Mouse (Mus musculus): ENCODE results near the gene Ppm1a. TPM values are rescaled to one million over a fixed set of nuclear protein-coding genes. Genes with fewer than 3 reads are reported as not detected.

Ppm1a gene
- polyA plus RNA-seq (2015; fragmentation: Nextera tagmentation; extraction: Ambion mirVana): 35.9 and 43.5 TPM in 2 replicates

DNA sequence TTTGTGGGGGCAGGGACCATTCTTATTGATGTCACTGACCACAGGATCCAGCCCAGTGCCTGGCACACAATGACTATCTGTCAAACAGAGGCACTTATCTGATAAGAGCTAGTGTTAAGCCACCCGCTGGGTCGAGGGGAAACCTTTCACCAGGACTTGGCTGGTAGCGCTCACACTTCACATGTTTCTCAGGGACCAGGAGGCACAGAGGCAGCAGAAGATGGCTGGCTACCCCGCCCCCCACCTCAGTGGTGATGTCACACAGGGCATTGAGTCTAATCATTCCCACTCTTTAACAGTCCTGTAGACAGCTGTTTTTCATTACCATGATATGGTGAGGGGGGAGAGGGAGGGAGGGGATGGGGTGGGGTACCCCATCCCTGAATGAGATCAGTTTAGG is at the start of gene Ppm1a:
TSS of gene Ppm1a (plus strand) at position 370 of the 400 bp plus-strand sequence.
- Histone ChIP-seq H3K4me1 (peaks cover 27% of the 10 kb centered on the region), H3K9ac (no peak within 1 kb of the TSS), H3K27ac (replicated peaks) (no peak within 1 kb of the TSS), H3K36me3 (no peaks in the 10 kb centered on the region), H3K27me3 (replicated peaks) (no peaks in the 10 kb centered on the region), H3K4me2 (no peak within 1 kb of the TSS), H3K4me3 (no peak within 1 kb of the TSS), H3K9me3 (no peaks in the 10 kb centered on the region)
- WGBS: 12% methylated on average over 4 of the region's 4 CpGs
- no peak for ATAC-seq (ENCODE audit: extremely low read depth, insufficient number of reproducible peaks, low FRiP score, low TSS enrichment)

DNA sequence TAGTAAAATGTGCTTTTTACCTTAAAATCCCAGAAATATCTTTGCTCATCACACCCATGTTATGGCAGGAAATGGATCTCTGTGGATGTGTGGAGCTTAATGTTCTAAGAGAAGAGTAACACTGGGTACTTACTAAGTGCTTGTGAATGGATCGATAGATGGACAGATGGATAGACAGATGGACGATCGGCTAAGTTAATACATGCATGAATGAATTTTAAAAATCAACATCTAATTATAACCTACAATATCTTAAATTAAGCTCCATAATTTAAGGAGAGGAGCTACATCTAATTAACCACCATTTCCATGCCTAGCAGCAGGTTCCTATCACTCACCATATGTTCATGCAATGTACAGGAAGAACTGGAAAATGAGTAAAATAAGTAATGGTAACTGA is 47.3 kb upstream of the Ppm1a start:
- no peak for ATAC-seq (ENCODE audit: extremely low read depth, insufficient number of reproducible peaks, low FRiP score, low TSS enrichment)
- H3K4me1 ChIP-seq: no peaks in the 10 kb centered on the region
- H3K27ac ChIP-seq (replicated peaks): no peak overlapping the region

DNA sequence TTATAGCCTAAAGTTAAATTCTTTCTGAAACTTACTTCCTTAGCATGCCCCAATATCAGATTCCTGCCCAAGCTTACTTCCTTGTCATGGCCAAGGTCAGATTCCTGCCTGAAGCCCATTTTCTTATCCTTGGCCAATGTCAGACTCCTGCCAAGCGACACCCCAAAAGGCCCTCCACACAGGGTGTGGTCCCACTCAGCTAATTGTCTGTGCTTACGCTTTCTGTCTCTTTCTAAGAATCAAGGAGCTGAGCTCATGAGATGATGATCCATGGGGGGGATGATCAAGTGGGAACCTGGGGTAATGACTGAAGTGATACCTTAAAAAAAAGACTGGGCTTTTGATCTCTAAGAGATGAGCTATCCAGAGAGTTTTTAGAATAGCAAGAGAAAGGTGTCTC is 42.4 kb upstream of the Ppm1a start:
- 85% methylated on average over 2 of the region's 2 CpGs for WGBS
- Histone ChIP-seq H3K36me3 (no peaks in the 10 kb centered on the region), H3K27me3 (replicated peaks) (no peaks in the 10 kb centered on the region)

More for the DNA sequence above, 47.3 kb upstream of the Ppm1a start:
- H3K27me3 ChIP-seq (replicated peaks): no peaks in the 10 kb centered on the region
- no peak overlapping the region for H3K4me2 ChIP-seq
- no peaks in the 10 kb centered on the region for H3K36me3 ChIP-seq
- H3K9me3 ChIP-seq: no peaks in the 10 kb centered on the region
- H3K4me3 ChIP-seq: no peak overlapping the region
- WGBS: 92% methylated on average over 3 of the region's 3 CpGs
- H3K9ac ChIP-seq: no peak overlapping the region

DNA sequence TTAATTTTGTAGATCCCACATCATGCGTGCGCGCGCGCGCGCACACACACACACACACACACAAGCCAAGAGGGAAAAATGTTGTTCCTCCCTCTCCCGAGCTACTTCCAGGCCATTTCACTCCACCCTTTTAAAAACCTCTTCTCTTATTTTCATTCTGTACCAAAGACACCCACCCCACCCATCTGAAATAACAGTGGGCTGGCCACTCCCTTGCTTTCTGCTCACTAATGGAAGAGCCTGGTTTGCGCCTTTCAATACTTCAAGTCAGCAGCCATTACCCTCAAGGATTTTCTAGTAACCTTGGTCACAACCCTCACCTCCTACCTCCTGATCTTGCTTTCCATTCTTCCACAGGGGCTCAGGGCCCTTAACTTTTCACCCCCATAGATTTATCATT is 41.4 kb upstream of the Ppm1a start:
- H3K4me2 ChIP-seq: no peak overlapping the region
- 92% methylated on average over 9 of the region's 9 CpGs for WGBS
- no peaks in the 10 kb centered on the region for H3K9me3 ChIP-seq
- H3K4me1 ChIP-seq: peaks cover 21% of the 10 kb centered on the region
- no peaks in the 10 kb centered on the region for H3K36me3 ChIP-seq
- no peak for ATAC-seq (ENCODE audit: extremely low read depth, insufficient number of reproducible peaks, low FRiP score, low TSS enrichment)
- no peak overlapping the region for H3K9ac ChIP-seq
- H3K4me3 ChIP-seq: no peak overlapping the region
- no peak overlapping the region for H3K27ac ChIP-seq (replicated peaks)
- H3K27me3 ChIP-seq (replicated peaks): no peaks in the 10 kb centered on the region

More for the DNA sequence above, 42.4 kb upstream of the Ppm1a start:
- no peaks in the 10 kb centered on the region for H3K9me3 ChIP-seq
- H3K4me2 ChIP-seq: no peak overlapping the region
- no peak overlapping the region for H3K27ac ChIP-seq (replicated peaks)
- ATAC-seq (ENCODE audit: extremely low read depth, insufficient number of reproducible peaks, low FRiP score, low TSS enrichment): no peak
- H3K9ac ChIP-seq: no peak overlapping the region
- H3K4me1 ChIP-seq: peaks cover 14% of the 10 kb centered on the region
- no peak overlapping the region for H3K4me3 ChIP-seq

DNA sequence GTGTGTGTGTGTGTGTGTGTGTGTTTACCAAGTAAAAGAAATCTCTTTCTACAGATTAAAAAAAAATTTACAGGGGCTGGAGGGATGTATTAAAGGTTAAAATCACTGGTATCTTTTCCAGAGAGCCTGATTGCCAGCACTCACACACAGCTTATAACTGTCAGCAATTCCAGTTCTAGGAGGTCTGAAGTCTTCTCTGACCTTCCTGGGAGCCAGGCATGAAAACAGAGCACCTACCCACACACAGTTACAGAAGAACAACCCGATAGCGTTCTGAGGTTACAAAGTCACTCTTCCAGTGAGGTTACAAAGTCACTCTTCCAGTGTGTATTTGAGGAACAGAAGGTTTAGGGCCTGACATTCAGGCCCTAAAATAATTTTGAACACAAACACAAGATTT is 38.2 kb upstream of the Ppm1a start:
- 33% methylated on average over 2 of the region's 2 CpGs for WGBS
- peak overlapping the region; percentile 37; the same call in 1 of the 2 replicates for H3K4me2 ChIP-seq
- no peaks in the 10 kb centered on the region for H3K9me3 ChIP-seq
- H3K4me3 ChIP-seq: no peak overlapping the region
- peak overlapping the region; percentile 37; the same call in 1 of the 2 replicates for H3K9ac ChIP-seq
- H3K27me3 ChIP-seq (replicated peaks): no peaks in the 10 kb centered on the region
- ATAC-seq (ENCODE audit: extremely low read depth, insufficient number of reproducible peaks, low FRiP score, low TSS enrichment): no peak
- peak overlapping the region; percentile 89 for H3K27ac ChIP-seq (replicated peaks)
- peaks cover 38% of the 10 kb centered on the region for H3K4me1 ChIP-seq
- no peaks in the 10 kb centered on the region for H3K36me3 ChIP-seq

DNA sequence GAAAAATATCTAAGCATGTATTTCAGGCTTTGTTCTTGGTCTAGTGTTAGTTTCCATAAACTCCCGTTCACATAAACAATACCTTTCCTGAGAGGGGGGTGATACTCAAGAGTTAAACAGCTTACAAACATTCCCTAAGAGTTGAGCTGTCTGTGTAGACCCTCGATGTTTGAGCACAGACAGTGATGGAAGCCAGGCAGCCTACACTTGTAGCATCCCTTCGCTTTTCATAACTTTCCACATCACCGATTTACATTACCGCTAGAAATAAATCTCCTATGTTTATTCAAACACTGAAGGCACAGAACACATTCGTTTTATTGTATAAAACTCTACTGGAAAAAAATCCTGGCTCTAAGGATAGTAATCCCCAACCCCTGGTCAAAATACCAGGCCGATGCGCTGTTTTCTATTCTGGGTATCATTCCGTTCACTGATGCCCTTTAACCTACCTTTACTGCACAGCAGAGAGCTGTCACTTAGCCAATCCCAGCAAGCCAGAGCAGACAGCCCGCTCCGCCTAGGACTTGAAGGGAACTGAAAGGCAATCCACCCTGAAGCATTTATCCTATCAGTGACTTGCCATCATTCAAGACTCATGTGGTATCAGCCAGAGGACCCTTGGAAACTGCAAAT is 37.7 kb upstream of the Ppm1a start:
- Histone ChIP-seq H3K4me2 (peak overlapping the region; percentile 37), H3K4me3 (no peak overlapping the region), H3K27me3 (replicated peaks) (no peaks in the 10 kb centered on the region), H3K36me3 (no peaks in the 10 kb centered on the region), H3K27ac (replicated peaks) (peak overlapping the region; percentile 89), H3K9me3 (no peaks in the 10 kb centered on the region), H3K9ac (peak overlapping the region; percentile 37; the same call in 1 of the 2 replicates), H3K4me1 (peaks cover 40% of the 10 kb centered on the region)
- no peak for ATAC-seq (ENCODE audit: extremely low read depth, insufficient number of reproducible peaks, low FRiP score, low TSS enrichment)
- 31% methylated on average over 11 of the region's 11 CpGs for WGBS

DNA sequence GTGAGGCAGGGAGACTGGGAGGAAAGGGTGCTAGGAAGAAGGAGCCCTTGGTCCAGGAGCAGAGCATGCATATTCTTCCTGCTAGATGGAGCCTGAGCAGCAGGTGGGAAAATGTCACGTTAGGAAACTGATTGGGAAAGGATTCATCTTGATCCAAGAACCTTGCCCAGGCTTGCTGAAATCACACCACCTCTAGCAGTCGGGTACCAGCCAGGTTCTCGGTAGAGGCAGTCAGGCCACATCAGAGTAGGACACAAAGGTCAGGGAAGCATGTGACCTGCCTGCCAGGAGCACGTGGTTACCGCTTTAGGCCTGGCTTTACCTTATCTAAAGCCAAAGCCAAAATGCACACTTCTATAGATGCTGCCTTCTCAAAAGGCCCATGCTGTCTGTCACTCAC is 35.5 kb upstream of the Ppm1a start:
- peaks cover 40% of the 10 kb centered on the region for H3K4me1 ChIP-seq
- H3K4me2 ChIP-seq: no peak overlapping the region
- WGBS: 60% methylated on average over 5 of the region's 5 CpGs
- H3K36me3 ChIP-seq: no peaks in the 10 kb centered on the region
- no peaks in the 10 kb centered on the region for H3K27me3 ChIP-seq (replicated peaks)
- H3K9me3 ChIP-seq: no peaks in the 10 kb centered on the region
- no peak for ATAC-seq (ENCODE audit: extremely low read depth, insufficient number of reproducible peaks, low FRiP score, low TSS enrichment)
- H3K9ac ChIP-seq: no peak overlapping the region
- no peak overlapping the region for H3K4me3 ChIP-seq
- no peak overlapping the region for H3K27ac ChIP-seq (replicated peaks)

DNA sequence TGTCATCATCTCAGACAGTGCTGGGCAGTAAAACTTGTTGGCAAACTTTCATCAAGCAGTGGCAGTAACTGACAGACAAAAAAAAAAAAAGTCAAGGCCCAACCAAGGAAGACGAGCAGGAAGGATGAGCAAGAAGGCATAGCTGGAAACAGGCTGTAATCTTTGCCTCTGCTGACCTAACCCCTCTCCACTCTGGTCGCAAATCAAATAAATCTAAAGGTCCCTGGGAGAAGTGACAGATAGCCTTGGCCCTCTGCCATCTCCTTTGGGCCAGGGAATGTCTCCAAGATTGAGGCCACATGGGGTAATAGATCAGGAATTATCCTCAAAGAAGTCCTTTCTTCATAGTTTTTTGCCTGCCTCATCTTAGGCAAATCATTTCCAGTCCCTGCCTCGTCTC is 33.3 kb upstream of the Ppm1a start:
- ATAC-seq (ENCODE audit: extremely low read depth, insufficient number of reproducible peaks, low FRiP score, low TSS enrichment): no peak
- Histone ChIP-seq H3K27me3 (replicated peaks) (no peaks in the 10 kb centered on the region), H3K9ac (no peak overlapping the region), H3K4me1 (peaks cover 35% of the 10 kb centered on the region), H3K36me3 (no peaks in the 10 kb centered on the region), H3K4me3 (no peak overlapping the region), H3K27ac (replicated peaks) (no peak overlapping the region), H3K9me3 (no peaks in the 10 kb centered on the region), H3K4me2 (no peak overlapping the region)
- whole genome bisulfite sequencing: 51% methylated on average over 3 of the region's 3 CpGs

DNA sequence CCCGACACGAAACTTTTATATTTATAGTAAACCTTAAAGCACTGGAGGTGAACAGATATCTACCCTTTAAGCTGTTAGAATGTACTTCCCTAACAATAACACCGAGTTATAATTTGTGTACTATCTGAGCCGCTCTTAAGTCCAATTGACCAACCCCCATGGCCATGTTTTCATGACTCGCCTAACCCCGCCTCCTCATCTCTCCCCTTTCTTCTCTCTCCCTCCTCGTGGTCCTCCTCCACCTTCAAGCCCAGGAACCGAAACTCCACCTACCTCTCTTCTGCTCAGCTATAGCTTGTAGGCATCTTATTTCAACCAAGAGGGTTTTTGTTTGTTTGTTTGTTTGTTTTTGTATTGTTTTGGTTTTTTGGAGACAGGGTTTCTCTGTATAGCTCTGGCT is 30.2 kb upstream of the Ppm1a start:
- 83% methylated on average over 8 of the region's 8 CpGs for WGBS
- Histone ChIP-seq H3K4me3 (no peak overlapping the region), H3K4me1 (peaks cover 9% of the 10 kb centered on the region; the same call in 1 of the 2 replicates), H3K27me3 (replicated peaks) (no peaks in the 10 kb centered on the region), H3K4me2 (no peak overlapping the region), H3K9ac (no peak overlapping the region), H3K9me3 (no peaks in the 10 kb centered on the region), H3K27ac (replicated peaks) (no peak overlapping the region), H3K36me3 (no peaks in the 10 kb centered on the region)
- ATAC-seq (ENCODE audit: extremely low read depth, insufficient number of reproducible peaks, low FRiP score, low TSS enrichment): no peak

DNA sequence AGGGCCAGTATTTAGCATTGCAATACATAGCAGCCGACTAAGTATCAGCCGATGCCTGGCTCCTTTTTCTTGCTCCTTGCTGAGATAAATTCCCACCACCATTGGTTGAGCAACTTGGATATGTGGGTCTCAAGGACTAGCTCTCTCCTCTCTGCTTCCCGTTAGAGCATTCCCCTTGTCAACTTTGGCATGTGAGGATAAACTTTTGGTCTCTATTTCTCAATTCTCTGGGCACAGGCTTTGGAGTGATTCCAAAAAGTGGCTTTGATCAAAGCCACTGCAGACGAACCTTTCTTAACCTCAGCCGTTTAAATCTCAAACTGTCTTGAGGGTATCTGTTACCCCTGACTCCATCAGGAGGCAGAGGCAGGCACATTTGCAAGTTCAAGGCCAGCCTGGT is 29.6 kb upstream of the Ppm1a start:
- Histone ChIP-seq H3K27ac (replicated peaks) (no peak overlapping the region), H3K9me3 (no peaks in the 10 kb centered on the region), H3K4me3 (no peak overlapping the region), H3K9ac (no peak overlapping the region), H3K27me3 (replicated peaks) (no peaks in the 10 kb centered on the region), H3K4me1 (peaks cover 8% of the 10 kb centered on the region; the same call in 1 of the 2 replicates), H3K36me3 (no peaks in the 10 kb centered on the region), H3K4me2 (no peak overlapping the region)
- 62% methylated on average over 5 of the region's 5 CpGs for WGBS
- ATAC-seq (ENCODE audit: extremely low read depth, insufficient number of reproducible peaks, low FRiP score, low TSS enrichment): no peak

DNA sequence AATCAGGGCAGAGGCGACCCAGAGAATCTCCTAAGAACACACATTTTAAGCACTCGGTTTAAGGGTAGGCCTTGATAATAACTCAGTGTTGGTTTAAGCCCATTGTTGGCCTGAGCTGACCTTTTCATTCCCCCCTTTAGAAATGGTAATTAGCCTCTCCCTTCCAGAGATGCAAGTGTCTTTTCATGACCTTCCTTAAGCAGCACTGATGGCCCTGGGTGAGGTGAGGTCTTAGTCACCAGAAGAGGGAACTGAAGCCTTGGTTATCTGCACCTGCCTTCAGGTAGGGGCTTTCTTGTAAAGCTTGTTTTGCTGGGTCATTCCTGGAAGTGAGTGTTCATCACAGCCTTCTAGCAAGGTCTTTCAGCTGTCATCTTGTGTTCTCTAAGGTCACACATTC is 23.1 kb upstream of the Ppm1a start:
- 0 out of 2 replicates have a peak, but pooled peaks cover 7% of the 10 kb centered on the region for H3K9me3 ChIP-seq
- no peak overlapping the region for H3K9ac ChIP-seq
- H3K4me2 ChIP-seq: no peak overlapping the region
- WGBS: 59% methylated on average over 2 of the region's 2 CpGs
- 0 out of 2 replicates have a peak, but pooled peaks cover 3% of the 10 kb centered on the region for H3K4me1 ChIP-seq
- no peaks in the 10 kb centered on the region for H3K27me3 ChIP-seq (replicated peaks)
- H3K4me3 ChIP-seq: no peak overlapping the region
- no peak overlapping the region for H3K27ac ChIP-seq (replicated peaks)
- no peaks in the 10 kb centered on the region for H3K36me3 ChIP-seq
- no peak for ATAC-seq (ENCODE audit: extremely low read depth, insufficient number of reproducible peaks, low FRiP score, low TSS enrichment)

DNA sequence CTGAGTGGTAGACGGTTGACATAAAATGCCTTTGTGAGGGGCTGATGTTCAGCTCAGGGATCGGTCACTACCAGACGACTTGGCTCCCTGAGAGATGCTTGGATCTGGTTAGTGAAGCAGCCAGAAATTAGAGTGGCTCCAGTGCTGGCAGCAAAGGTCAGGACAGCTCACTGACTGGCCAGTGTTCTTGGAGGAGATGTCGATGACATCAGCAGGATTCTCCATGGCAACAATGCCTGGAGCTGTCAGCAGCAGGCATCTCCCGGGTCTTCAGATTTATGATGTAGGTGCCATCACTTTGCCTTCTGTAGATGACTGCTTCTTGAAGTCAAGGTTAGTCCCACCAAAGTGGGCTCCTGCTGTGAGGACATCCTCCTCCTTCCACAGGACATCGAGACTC is 16.1 kb upstream of the Ppm1a start:
- no peaks in the 10 kb centered on the region for H3K27me3 ChIP-seq (replicated peaks)
- WGBS: 57% methylated on average over 6 of the region's 6 CpGs
- no peaks in the 10 kb centered on the region for H3K9me3 ChIP-seq
- H3K9ac ChIP-seq: no peak overlapping the region
- H3K27ac ChIP-seq (replicated peaks): no peak overlapping the region
- no peak overlapping the region for H3K4me2 ChIP-seq
- H3K4me1 ChIP-seq: no peaks in the 10 kb centered on the region
- ATAC-seq (ENCODE audit: extremely low read depth, insufficient number of reproducible peaks, low FRiP score, low TSS enrichment): no peak
- H3K4me3 ChIP-seq: no peak overlapping the region
- H3K36me3 ChIP-seq: no peaks in the 10 kb centered on the region
